Mouse (Mus musculus): ENCODE results near the gene Apopt1. TPM values are rescaled to one million over a fixed set of nuclear protein-coding genes. Genes with fewer than 3 reads are reported as not detected.

The Apopt1 gene
- total RNA-seq (2023) = 10 to 100 TPM; 21.6 to 27.0 TPM

DNA sequence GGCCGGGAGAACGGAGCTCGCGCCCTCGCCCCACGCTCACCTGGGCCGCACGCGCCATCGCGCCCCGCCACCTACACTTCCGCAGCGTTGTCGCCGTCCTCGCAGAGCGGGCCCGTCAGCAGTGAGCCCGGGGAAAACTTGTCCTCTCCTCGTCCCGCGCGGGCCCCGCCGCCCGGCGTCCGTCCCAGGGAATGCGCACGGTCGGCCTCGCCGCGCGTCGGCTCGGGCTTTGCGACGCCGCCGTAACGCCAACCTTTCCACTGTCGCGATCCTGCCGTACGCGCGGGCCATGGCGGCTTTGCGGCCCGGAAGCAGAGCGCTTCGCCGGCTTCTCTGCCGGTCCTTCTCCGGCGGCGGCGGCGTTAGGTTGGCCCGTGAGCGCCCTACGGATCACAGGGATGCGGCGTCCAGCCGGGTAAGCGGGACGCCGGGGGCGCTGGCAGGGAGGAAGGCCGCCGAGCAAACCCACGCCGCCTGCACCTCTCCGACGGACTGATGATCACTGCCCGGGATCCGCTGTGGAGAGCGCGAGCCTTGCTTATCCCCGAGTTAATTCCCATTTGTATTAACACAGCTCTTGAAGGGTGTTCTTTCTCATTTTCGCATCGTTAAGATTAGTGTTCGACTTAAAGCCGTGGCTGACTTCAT, at the start of gene Apopt1, which contains the start of gene Bag5:
Gene Apopt1, plus strand, starts transcription at position 258 of the 648 bp plus-strand sequence.
Gene Bag5, minus strand, starts transcription at position 254 of the 648 bp plus-strand sequence.

DNA sequence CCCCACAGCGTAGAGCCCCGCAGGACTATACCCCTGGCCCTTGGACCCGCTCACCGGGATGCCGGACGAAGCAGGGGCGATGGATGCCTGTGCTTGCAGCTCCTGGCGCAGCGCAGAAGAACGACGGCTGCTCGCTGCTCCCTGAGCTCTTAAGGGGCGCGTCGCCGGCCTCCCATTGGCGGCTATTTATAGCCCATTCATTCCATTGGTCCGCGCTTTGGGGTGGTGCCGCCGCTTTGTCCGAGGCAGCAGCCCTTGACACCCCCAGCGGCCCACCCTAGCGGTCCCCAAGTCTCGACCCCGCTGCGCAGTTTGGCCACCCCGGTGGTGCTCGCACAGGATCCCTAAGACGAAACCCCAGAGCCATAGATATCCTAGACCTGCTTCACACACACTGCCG, 40.9 kb upstream of the Apopt1 start, which contains the start of gene Ckb:
Gene Ckb, minus strand, starts transcription at position 163 of the 400 bp plus-strand sequence.

DNA sequence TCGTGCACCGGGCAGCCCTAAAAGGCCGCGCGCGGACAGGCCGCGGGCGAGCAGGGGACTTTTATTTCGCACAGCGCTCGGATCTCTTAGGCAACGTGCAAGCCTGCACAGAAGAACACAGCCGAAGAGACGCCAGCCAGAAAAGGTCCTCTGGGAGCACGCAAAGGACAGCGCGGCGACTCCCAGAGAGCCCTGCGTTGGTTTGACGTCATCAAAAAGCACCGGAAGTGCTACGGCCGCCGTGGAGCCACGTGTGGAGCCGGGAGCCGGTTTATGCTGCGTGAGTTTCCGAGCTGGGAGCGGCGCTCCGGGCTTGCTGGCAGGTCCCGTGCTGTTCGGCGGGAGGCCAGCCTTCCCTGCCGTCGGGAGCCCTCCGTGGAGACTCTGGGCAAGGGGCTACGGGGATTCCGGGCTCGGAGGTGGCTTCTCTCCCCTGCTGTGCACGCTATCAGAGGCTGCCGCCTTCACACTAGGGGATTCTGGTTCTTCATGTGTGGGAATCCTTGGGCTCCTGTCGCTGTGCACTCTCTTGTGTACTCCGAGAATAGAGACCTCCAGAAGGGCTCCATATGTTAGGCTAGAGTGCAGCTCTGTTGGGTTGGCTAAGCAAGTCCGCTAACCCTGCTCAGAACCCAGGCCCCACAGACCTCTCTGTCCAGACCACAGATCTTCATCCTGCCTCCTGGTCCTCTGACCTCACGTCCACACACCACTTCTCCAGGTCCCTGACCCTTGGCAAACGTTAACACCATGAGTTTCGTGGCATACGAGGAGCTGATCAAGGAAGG, 35.0 kb upstream of the Apopt1 start, which contains the start of gene Trmt61a:
Gene Trmt61a, plus strand, starts transcription at position 224 of the 788 bp plus-strand sequence.

DNA sequence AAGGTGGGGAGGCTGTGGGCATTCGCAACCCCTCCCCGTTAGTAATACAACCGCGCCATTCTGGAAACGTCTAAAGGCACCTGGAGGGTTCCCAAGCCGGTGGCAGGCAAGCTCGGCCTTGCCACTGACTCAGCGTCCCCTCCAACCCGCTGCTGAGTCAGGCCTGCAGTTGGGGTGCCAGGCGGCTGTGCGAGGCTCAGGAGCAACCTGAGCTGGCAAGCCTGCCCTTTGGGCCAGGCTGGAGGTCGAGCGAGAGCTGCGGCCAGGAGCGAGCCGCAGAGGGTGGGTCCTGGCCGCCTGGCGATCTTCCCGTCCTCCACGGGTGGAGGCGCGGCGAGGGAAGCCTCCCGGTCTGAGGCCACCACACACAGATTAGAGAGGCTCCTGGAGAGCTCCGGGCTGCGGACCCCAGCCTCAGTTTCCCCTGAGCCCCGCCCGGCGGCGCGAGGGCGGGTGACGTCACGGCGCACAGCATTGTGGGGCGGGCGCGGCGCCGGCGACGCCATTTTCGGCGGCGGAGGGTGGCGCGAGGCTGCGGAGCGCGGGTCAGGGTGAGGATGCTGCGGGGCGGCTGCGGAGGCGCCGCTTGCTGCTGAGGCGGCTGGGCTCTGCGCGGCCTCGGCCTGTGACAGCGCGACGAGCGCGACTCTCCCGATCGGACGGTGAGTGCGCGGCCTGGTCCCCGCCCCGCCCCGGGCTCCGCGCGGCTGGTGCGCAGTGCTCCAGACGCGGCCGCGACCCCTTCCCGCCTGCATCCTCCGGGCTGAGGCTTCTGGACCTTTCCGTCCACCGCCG, 45.5 kb downstream of the Apopt1 start, which contains the start of gene Klc1:
Gene Klc1, plus strand, starts transcription at position 469 of the 795 bp plus-strand sequence.

Other genes starting within 250 kb of the Apopt1 start
- gene Gm266, start 227.4 kb upstream of the Apopt1 start, total RNA-seq (2023) = not detected
- 100 to 1,000 TPM; 672 to 745 TPM for gene Eif5, start 175.2 kb upstream of the Apopt1 start, total RNA-seq (2023)
- gene Mark3, start 138.7 kb upstream of the Apopt1 start, total RNA-seq (2023) = 10 to 100 TPM; 73.8 to 77.6 TPM
- 10 to 100 TPM in 1 of 2 experiments, 1 to 10 TPM in 1; 8.9 to 10.7 TPM for gene Ckb, start 40.9 kb upstream of the Apopt1 start, total RNA-seq (2023)
- gene Trmt61a, start 35.2 kb upstream of the Apopt1 start, total RNA-seq (2023) = 10 to 100 TPM; 19.6 to 20.4 TPM
- 10 to 100 TPM; 28.0 to 32.6 TPM for gene Bag5, start within 50 bp of the Apopt1 start, total RNA-seq (2023)
- 10 to 100 TPM; 86.7 to 87.2 TPM for gene Klc1, start 45.6 kb downstream of the Apopt1 start, total RNA-seq (2023)
- gene Xrcc3, start 100.6 kb downstream of the Apopt1 start, total RNA-seq (2023) = 1 to 10 TPM; 2.0 to 4.2 TPM
- 1 to 10 TPM; 1.8 to 2.8 TPM for gene Zfyve21, start 100.9 kb downstream of the Apopt1 start, total RNA-seq (2023)
- gene Ppp1r13b, start 194.8 kb downstream of the Apopt1 start, total RNA-seq (2023) = 10 to 100 TPM; 56.7 to 58.9 TPM